Mouse (Mus musculus) kidney, embryonic 15.5 days (tissue): ENCODE results near the gene Gm49361. TPM values are rescaled to one million over a fixed set of nuclear protein-coding genes. Genes with fewer than 3 reads are reported as not detected.
A peak's percentile ranks its signal among the peaks of the same experiment; 100 is the strongest.
"Not testable (repeated sequence)": the region's sequence is repeated elsewhere in the genome, so short reads cannot be mapped to it uniquely, and the experiment has no call there.

Experiments used
- ATAC-seq: fragments of 200-750 bp; cut with Nextera tagmentation; replicated peaks from 2 replicates; pipeline ENCODE4 v1.8.0; 2017; ENCODE audit warnings: moderate TSS enrichment; ENCODE audit not compliant: low FRiP score
- H3K27ac ChIP-seq: fragments of 300-500 bp; sonication (generic); 2 replicates; pipeline ENCODE4 v1.5.1; 2015; ENCODE audit warnings: mild to moderate bottlenecking, inconsistent platforms
- H3K27me3 ChIP-seq: fragments of 300-500 bp; sonication (generic); 2 replicates; pipeline ENCODE4 v1.6.1; 2015; ENCODE audit warnings: inconsistent platforms
- H3K36me3 ChIP-seq: fragments of 300-500 bp; sonication (generic); 2 replicates; pipeline ENCODE4 v1.6.1; 2015; ENCODE audit warnings: inconsistent platforms
- H3K4me1 ChIP-seq: fragments of 300-500 bp; sonication (generic); 2 replicates; pipeline ENCODE4 v1.6.1; 2015; ENCODE audit warnings: inconsistent platforms
- H3K4me2 ChIP-seq: fragments of 300-500 bp; sonication (generic); 2 replicates; pipeline ENCODE4 v1.6.1; 2015; ENCODE audit warnings: moderate library complexity, mild to moderate bottlenecking, inconsistent platforms
- H3K4me3 ChIP-seq: fragments of 300-500 bp; sonication (generic); replicated peaks from 2 replicates; pipeline ENCODE4 v1.5.1; 2015; ENCODE audit warnings: mild to moderate bottlenecking, inconsistent platforms
- H3K9ac ChIP-seq: fragments of 300-500 bp; sonication (generic); 2 replicates; pipeline ENCODE4 v1.6.1; 2015; ENCODE audit warnings: mild to moderate bottlenecking, inconsistent platforms
- H3K9me3 ChIP-seq: fragments of 300-500 bp; sonication (generic); replicated peaks from 2 replicates; pipeline ENCODE4 v1.6.1; 2016; ENCODE audit warnings: inconsistent platforms
- WGBS: fragments of 180-500 bp; shearing (Covaris S2); methylation state at CpG from one replicate; pipeline ENCODE4 v1.1.7; 2015; ENCODE audit warnings: mixed read lengths; 5-methylcytosine and 5-hydroxymethylcytosine counted together
- polyA plus RNA-seq: library from polyadenylated mRNA; unstranded; fragments of >200 nt; fragmentation: Nextera tagmentation; extraction: Ambion mirVana; gene quantifications from 2 replicates; pipeline ENCODE4 v1.2.1, GENCODE M21; 2015

Gene Gm49361
- polyA plus RNA-seq, 1 experiment from 2014 or later: not detected

- Histone ChIP-seq H3K4me1 (peaks cover 2% of the 10 kb centered on the region; the same call in 1 of the 2 replicates), H3K9me3 (no peaks in the 10 kb centered on the region), H3K4me2 (no peak overlapping the region), H3K36me3 (peaks cover 60% of the 10 kb centered on the region), H3K4me3 (no peak overlapping the region), H3K27me3 (no peaks in the 10 kb centered on the region), H3K27ac (peak overlapping the region; percentile 13; the same call in 1 of the 2 replicates), H3K9ac (no peak overlapping the region)
- WGBS: 63% methylated on average over 12 of the region's 12 CpGs
- ATAC-seq: no peak
Measured at GRCm38 (mm10) chr14:57701915-57702477, 43.9 kb downstream of the Gm49361 start.

GRCm38 (mm10) chr14:57699461-57699970 lies 46.4 kb downstream of the Gm49361 start:
- 0 out of 2 replicates have a peak, but pooled peaks have one; percentile 25 for ATAC-seq
- H3K4me1 ChIP-seq: no peaks in the 10 kb centered on the region
- no peak overlapping the region for H3K9ac ChIP-seq
- H3K27me3 ChIP-seq: no peaks in the 10 kb centered on the region
- no peak overlapping the region for H3K4me3 ChIP-seq
- H3K4me2 ChIP-seq: no peak overlapping the region
- H3K36me3 ChIP-seq: peaks cover 78% of the 10 kb centered on the region
- WGBS: 96% methylated on average over 33 of the region's 33 CpGs
- H3K9me3 ChIP-seq: no peaks in the 10 kb centered on the region
- H3K27ac ChIP-seq: no peak overlapping the region

DNA sequence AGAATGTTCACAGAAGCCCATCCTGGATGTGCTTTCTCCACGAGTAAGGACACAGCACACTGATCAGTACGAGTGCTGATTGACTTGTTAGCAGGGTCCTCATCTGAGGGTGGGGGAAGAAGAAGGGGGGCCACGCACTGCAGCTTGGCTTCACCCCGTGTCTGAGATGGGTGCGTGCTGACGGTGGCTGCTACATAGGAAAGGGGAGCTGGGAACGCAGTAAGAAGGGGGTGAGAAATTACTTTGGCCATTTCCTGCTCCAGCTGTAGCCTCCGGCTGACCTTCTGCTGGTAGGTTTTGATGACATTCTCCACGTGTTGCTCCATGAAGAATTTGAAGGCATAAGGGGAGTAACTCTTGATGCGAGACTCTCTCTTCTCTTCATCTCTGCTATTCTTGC lies 46.9 kb downstream of the Gm49361 start:
- no peak overlapping the region for H3K4me3 ChIP-seq
- H3K27me3 ChIP-seq: no peaks in the 10 kb centered on the region
- peaks cover 83% of the 10 kb centered on the region for H3K36me3 ChIP-seq
- H3K9me3 ChIP-seq: no peaks in the 10 kb centered on the region
- ATAC-seq: no peak
- H3K9ac ChIP-seq: no peak overlapping the region
- no peak overlapping the region for H3K27ac ChIP-seq
- 89% methylated on average over 10 of the region's 10 CpGs for WGBS
- H3K4me1 ChIP-seq: no peaks in the 10 kb centered on the region
- H3K4me2 ChIP-seq: no peak overlapping the region

DNA sequence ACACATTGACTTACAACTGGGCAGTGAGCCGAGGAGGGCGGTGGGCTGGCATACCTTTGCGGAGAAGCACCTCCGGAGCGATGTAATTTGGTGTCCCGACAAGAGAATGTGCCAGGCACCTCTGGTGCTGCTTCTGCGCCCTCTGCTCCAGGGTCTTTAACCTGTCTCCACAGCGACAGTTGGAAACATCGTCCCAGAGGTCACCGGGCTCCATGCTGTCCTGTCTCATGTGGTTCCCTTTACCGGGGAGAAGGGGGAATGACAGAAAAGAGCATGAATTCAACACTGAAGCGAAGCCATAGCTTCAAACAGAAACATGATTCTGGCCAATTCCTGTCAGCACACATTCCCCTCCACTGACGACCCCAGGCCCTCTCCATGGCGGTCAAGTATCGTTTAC lies 49.8 kb downstream of the Gm49361 start:
- Histone ChIP-seq H3K4me3 (no peak overlapping the region), H3K4me1 (no peaks in the 10 kb centered on the region), H3K9ac (no peak overlapping the region), H3K27me3 (no peaks in the 10 kb centered on the region), H3K4me2 (no peak overlapping the region), H3K36me3 (peaks cover 85% of the 10 kb centered on the region), H3K27ac (no peak overlapping the region), H3K9me3 (no peaks in the 10 kb centered on the region)
- 95% methylated on average over 15 of the region's 15 CpGs for WGBS
- no peak for ATAC-seq

- no peak overlapping the region for H3K4me3 ChIP-seq
- H3K9ac ChIP-seq: no peak overlapping the region
- H3K4me1 ChIP-seq: no peaks in the 10 kb centered on the region
- H3K4me2 ChIP-seq: no peak overlapping the region
- H3K27ac ChIP-seq: no peak overlapping the region
- WGBS: 90% methylated on average over 8 of the region's 8 CpGs
- peaks cover 88% of the 10 kb centered on the region for H3K36me3 ChIP-seq
- no peaks in the 10 kb centered on the region for H3K27me3 ChIP-seq
- H3K9me3 ChIP-seq: no peaks in the 10 kb centered on the region
- ATAC-seq: no peak
Measured at GRCm38 (mm10) chr14:57695550-57695949, 50.4 kb downstream of the Gm49361 start.

GRCm38 (mm10) chr14:57694246-57694645 lies 51.7 kb downstream of the Gm49361 start:
- no peak overlapping the region for H3K4me3 ChIP-seq
- WGBS: 87% methylated on average over 16 of the region's 16 CpGs
- no peaks in the 10 kb centered on the region for H3K4me1 ChIP-seq
- peaks cover 87% of the 10 kb centered on the region for H3K36me3 ChIP-seq
- ATAC-seq: no peak
- H3K9me3 ChIP-seq: no peaks in the 10 kb centered on the region
- H3K27ac ChIP-seq: no peak overlapping the region
- H3K27me3 ChIP-seq: no peaks in the 10 kb centered on the region
- no peak overlapping the region for H3K9ac ChIP-seq
- no peak overlapping the region for H3K4me2 ChIP-seq

- no peak overlapping the region for H3K9ac ChIP-seq
- H3K27ac ChIP-seq: no peak overlapping the region
- ATAC-seq: no peak
- WGBS: 93% methylated on average over 17 of the region's 17 CpGs
- no peaks in the 10 kb centered on the region for H3K9me3 ChIP-seq
- H3K27me3 ChIP-seq: no peaks in the 10 kb centered on the region
- H3K4me1 ChIP-seq: no peaks in the 10 kb centered on the region
- H3K4me3 ChIP-seq: no peak overlapping the region
- peaks cover 86% of the 10 kb centered on the region for H3K36me3 ChIP-seq
- no peak overlapping the region for H3K4me2 ChIP-seq
Measured at GRCm38 (mm10) chr14:57692517-57693130, 53.3 kb downstream of the Gm49361 start.

DNA sequence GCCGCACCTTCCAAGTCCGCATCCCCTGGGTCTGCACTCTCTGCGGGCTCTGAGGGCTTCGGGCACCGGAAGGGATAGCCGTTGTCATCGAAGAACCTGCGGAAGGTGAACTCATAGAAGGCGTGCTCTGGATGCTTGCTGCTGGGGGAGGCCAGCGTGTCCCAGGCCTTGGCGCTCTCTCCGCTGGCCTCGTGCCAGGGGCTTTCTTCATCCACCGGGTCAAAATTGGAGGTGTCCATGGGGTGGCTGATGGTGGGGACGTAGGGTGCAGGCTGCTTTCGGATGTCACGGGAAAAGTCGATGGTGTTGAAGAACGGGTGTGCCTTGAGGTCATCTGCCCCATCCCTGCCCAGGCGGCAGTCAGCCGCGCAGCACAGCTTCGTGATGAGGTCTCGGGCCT lies 54.6 kb downstream of the Gm49361 start:
- Histone ChIP-seq H3K9me3 (no peaks in the 10 kb centered on the region), H3K36me3 (peaks cover 74% of the 10 kb centered on the region), H3K4me3 (no peak overlapping the region), H3K27me3 (no peaks in the 10 kb centered on the region), H3K4me2 (no peak overlapping the region), H3K27ac (no peak overlapping the region), H3K9ac (no peak overlapping the region), H3K4me1 (no peaks in the 10 kb centered on the region)
- no peak for ATAC-seq
- 96% methylated on average over 23 of the region's 24 CpGs for WGBS

- Histone ChIP-seq H3K4me1 (0 out of 2 replicates have a peak, but pooled peaks cover 2% of the 10 kb centered on the region), H3K9me3 (no peaks in the 10 kb centered on the region), H3K4me3 (no peak overlapping the region), H3K27ac (no peak overlapping the region), H3K36me3 (peaks cover 67% of the 10 kb centered on the region), H3K27me3 (no peaks in the 10 kb centered on the region), H3K9ac (no peak overlapping the region), H3K4me2 (no peak overlapping the region)
- ATAC-seq: no peak
- 97% methylated on average over 8 of the region's 8 CpGs for WGBS
Measured at GRCm38 (mm10) chr14:57690681-57691080, 55.2 kb downstream of the Gm49361 start.

DNA sequence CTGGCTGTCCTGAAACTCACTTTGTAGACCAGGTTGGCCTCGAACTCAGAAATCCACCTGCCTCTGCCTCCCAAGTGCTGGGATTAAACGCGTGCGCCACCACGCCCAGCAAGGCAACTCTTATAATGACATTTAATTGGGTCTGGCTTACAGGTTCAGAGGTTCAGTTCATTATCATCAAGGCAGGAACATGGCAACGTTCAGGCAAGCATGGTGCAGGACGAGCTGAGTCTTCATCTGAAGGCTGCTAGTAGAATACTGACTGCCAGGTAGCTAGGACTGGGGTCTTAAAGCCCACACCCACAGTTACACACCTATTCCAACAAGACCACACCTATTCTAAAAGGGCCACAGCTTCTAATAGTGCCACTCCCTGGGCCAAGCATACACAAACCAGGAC lies 57.8 kb downstream of the Gm49361 start:
- 93% methylated on average over 7 of the region's 7 CpGs for WGBS
- H3K27me3 ChIP-seq, H3K9ac ChIP-seq, ATAC-seq, H3K4me2 ChIP-seq, H3K9me3 ChIP-seq, H3K27ac ChIP-seq, H3K4me3 ChIP-seq, H3K4me1 ChIP-seq: not testable (repeated sequence)
- peaks cover 44% of the 10 kb centered on the region for H3K36me3 ChIP-seq

GRCm38 (mm10) chr14:57687441-57687840 lies 58.5 kb downstream of the Gm49361 start:
- 79% methylated on average over 5 of the region's 5 CpGs for WGBS
- Histone ChIP-seq H3K4me2 (no peak overlapping the region), H3K36me3 (peaks cover 39% of the 10 kb centered on the region), H3K9ac (no peak overlapping the region), H3K4me3 (no peak overlapping the region), H3K4me1 (0 out of 2 replicates have a peak, but pooled peaks cover 2% of the 10 kb centered on the region), H3K27me3 (no peaks in the 10 kb centered on the region), H3K9me3 (no peaks in the 10 kb centered on the region), H3K27ac (no peak overlapping the region)
- ATAC-seq: no peak

- no peaks in the 10 kb centered on the region for H3K9me3 ChIP-seq
- no peak overlapping the region for H3K27ac ChIP-seq
- H3K36me3 ChIP-seq: peaks cover 33% of the 10 kb centered on the region
- no peaks in the 10 kb centered on the region for H3K27me3 ChIP-seq
- no peak overlapping the region for H3K4me3 ChIP-seq
- H3K9ac ChIP-seq: no peak overlapping the region
- no peak overlapping the region for H3K4me2 ChIP-seq
- 86% methylated on average over 6 of the region's 6 CpGs for WGBS
- no peak for ATAC-seq
- H3K4me1 ChIP-seq: 0 out of 2 replicates have a peak, but pooled peaks cover 2% of the 10 kb centered on the region
Measured at GRCm38 (mm10) chr14:57686647-57687046, 59.3 kb downstream of the Gm49361 start.
